Mouse (Mus musculus) stomach, postnatal 0 days (tissue): ENCODE measurements around the gene Mmp23. TPM values are rescaled to one million over a fixed set of nuclear protein-coding genes. Genes with fewer than 3 reads are reported as not detected.
A peak's percentile ranks its signal among the peaks of the same experiment; 100 is the strongest.

Source experiments
- ATAC-seq: fragments of 200-750 bp; cut with Nextera tagmentation; 2 replicates; pipeline ENCODE4 v1.8.0; 2017; ENCODE audit not compliant: low FRiP score, low TSS enrichment
- DNase-seq: peaks from one replicate; pipeline ENCODE4 v3.0.0-alpha.2; 2016; ENCODE audit warnings: low spot score
- H3K27ac ChIP-seq: fragments of 300-500 bp; sonication (generic); replicated peaks from 2 replicates; pipeline ENCODE4 v1.5.1; 2014; ENCODE audit warnings: mild to moderate bottlenecking, control low read depth
- H3K27me3 ChIP-seq: fragments of 300-500 bp; sonication (generic); 2 replicates; pipeline ENCODE4 v1.6.1; 2014; ENCODE audit warnings: low read length; ENCODE audit not compliant: control insufficient read depth, insufficient read depth
- H3K36me3 ChIP-seq: fragments of 300-500 bp; sonication (generic); 2 replicates; pipeline ENCODE4 v1.6.1; 2014; ENCODE audit warnings: low read length, mixed read lengths; ENCODE audit not compliant: control insufficient read depth, insufficient read depth
- H3K4me1 ChIP-seq: fragments of 300-500 bp; sonication (generic); replicated peaks from 2 replicates; pipeline ENCODE4 v1.6.1; 2014; ENCODE audit warnings: antibody characterized with exemption; ENCODE audit not compliant: control insufficient read depth, insufficient read depth
- H3K4me2 ChIP-seq: fragments of 300-500 bp; sonication (generic); replicated peaks from 2 replicates; pipeline ENCODE4 v1.6.1; 2014; ENCODE audit warnings: low read depth, mild to moderate bottlenecking, control low read depth, moderate library complexity
- H3K4me3 ChIP-seq: fragments of 300-500 bp; sonication (generic); 2 replicates; pipeline ENCODE4 v1.5.1; 2014; ENCODE audit warnings: low read depth, low read length, control low read depth
- H3K9ac ChIP-seq: fragments of 300-500 bp; sonication (generic); 2 replicates; pipeline ENCODE4 v1.6.1; 2014; ENCODE audit warnings: mild to moderate bottlenecking, low read length, control low read depth, mixed read lengths
- H3K9me3 ChIP-seq: fragments of 300-500 bp; sonication (generic); 2 replicates; pipeline ENCODE4 v1.6.1; 2016; ENCODE audit warnings: low read length; ENCODE audit not compliant: control insufficient read depth
- CTCF ChIP-seq: IDR thresholded peaks from 2 replicates; pipeline ENCODE4 v1.5.1; 2016; ENCODE audit warnings: antibody characterized with exemption, low read depth, mild to moderate bottlenecking, moderate library complexity
- EP300 ChIP-seq: optimal IDR thresholded peaks from 2 replicates; pipeline ENCODE3; 2016; ENCODE audit warnings: antibody characterized with exemption
- WGBS: fragments of 180-500 bp; shearing (Covaris S2); extraction: QIAGEN DNeasy Blood & Tissue Kit; methylation state at CpG from one replicate; pipeline ENCODE4 v1.1.7; 2014; 5-methylcytosine and 5-hydroxymethylcytosine counted together
- polyA plus RNA-seq: library from polyadenylated mRNA; unstranded; fragments of >200 nt; fragmentation: Nextera tagmentation; extraction: Ambion mirVana; gene quantifications from 2 replicates; pipeline ENCODE4 v1.2.1, GENCODE M21; 2015

The Mmp23 gene
- 87.9 and 89.3 TPM in 2 replicates for polyA plus RNA-seq

DNA sequence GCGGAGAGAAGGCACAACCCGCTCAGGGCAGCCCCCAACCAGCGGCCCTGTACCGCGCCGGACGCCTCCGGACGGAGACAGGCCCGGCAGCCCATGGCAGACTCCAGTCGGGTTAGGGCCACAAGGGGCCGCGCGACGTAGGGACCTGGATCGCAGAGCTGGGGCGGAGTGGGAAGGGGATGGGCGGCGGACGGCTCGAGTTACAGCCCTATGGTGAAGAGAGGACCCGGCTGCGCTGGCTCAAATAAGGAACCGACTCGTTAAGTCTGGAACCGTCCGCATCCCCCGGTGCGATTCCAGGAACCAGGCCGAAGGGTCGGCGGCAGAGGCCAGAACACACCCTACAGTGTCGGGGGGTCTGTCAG is at the start of gene Mmp23:
TSS of gene Mmp23 (minus strand) at position 299 of the 365 bp plus-strand sequence.
- Histone ChIP-seq H3K36me3 (peaks cover 17% of the 10 kb centered on the region; the same call in 1 of the 2 replicates), H3K4me2 (peak within 1 kb of the TSS; percentile 82), H3K27ac (peak within 1 kb of the TSS; percentile 89), H3K27me3 (no peaks in the 10 kb centered on the region), H3K9me3 (no peaks in the 10 kb centered on the region), H3K4me1 (peaks cover 11% of the 10 kb centered on the region), H3K9ac (peak within 1 kb of the TSS; percentile 78), H3K4me3 (peak within 1 kb of the TSS; percentile 50)
- TF ChIP-seq EP300 (no peak), CTCF (peak; percentile 46)
- no peak; the same call in 1 of the 2 replicates for ATAC-seq
- peak; percentile 71 for DNase-seq
- WGBS, result under 1% methylated on average over 33 of the region's 33 CpGs

- Histone ChIP-seq H3K36me3 (no peaks in the 10 kb centered on the region), H3K4me1 (no peaks in the 10 kb centered on the region), H3K27ac (no peak overlapping the region), H3K9ac (no peak overlapping the region), H3K4me3 (no peak overlapping the region), H3K27me3 (no peaks in the 10 kb centered on the region), H3K4me2 (no peak overlapping the region), H3K9me3 (no peaks in the 10 kb centered on the region)
- ATAC-seq (no peak), DNase-seq (no peak)
- TF ChIP-seq CTCF, result peak; percentile 85
- TF ChIP-seq EP300, result no peak
Observed at GRCm38 (mm10) chr4:155700425-155700824, 47.2 kb upstream of the Mmp23 start.

DNA sequence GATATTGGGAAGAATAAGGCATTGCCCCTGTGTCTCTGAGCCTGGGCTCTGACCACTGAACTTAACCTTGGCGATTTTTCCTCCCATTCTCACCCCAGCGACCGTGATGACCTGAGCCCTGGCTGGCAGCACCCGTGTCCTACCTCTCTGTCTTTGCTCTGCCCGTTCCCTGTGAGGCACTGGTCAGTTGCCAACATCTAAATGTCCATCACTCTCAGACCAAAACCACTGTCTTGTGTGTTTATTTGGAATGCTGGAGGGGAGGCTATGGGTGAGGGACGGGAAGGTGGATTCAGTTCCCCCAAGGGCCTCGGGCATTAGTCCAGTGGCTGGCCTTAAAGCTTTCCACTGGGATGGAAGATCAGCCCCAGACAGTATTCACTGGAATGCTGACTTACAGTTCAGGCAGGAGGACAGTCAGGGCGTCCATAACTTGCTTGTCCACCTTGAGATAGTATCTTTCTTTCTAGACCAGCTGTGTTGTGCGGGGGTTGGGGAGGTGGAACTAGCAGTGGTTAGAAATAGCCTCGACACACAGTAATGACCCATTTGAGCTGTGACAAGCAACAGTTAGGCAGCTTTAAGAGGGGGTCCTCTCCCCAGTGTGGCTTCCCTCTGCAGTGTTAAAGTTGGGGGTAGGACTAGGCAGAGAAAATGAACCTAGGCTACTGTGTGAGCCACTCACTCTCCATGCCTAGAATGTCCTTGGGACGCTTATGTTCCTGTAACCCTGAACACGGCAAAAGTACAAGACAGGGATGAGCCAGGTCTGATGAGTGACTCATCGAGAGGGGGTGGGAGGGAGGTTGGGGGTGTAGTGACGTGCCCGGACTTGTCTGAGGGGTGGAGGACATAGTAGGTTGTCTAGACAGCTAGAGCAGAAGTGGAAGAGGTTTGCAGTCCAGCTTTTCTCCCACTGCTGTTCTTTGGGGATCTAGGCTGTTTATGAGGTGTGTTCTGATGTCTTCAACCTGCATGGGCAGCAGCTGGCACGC is 43.4 kb upstream of the Mmp23 start:
- ATAC-seq (no peak), DNase-seq (no peak)
- H3K27me3 ChIP-seq, result no peaks in the 10 kb centered on the region
- TF ChIP-seq EP300 (no peak), CTCF (no peak)
- peaks cover 5% of the 10 kb centered on the region for H3K4me1 ChIP-seq
- no peak overlapping the region for H3K9ac ChIP-seq
- H3K4me3 ChIP-seq, result no peak overlapping the region
- no peak overlapping the region for H3K27ac ChIP-seq
- H3K36me3 ChIP-seq, result no peaks in the 10 kb centered on the region
- WGBS, result 63% methylated on average over 16 of the region's 16 CpGs
- no peak overlapping the region for H3K4me2 ChIP-seq
- no peaks in the 10 kb centered on the region for H3K9me3 ChIP-seq

- WGBS, result 77% methylated on average over 4 of the region's 4 CpGs
Observed at GRCm38 (mm10) chr4:155695531-155696062, 42.4 kb upstream of the Mmp23 start.

DNA sequence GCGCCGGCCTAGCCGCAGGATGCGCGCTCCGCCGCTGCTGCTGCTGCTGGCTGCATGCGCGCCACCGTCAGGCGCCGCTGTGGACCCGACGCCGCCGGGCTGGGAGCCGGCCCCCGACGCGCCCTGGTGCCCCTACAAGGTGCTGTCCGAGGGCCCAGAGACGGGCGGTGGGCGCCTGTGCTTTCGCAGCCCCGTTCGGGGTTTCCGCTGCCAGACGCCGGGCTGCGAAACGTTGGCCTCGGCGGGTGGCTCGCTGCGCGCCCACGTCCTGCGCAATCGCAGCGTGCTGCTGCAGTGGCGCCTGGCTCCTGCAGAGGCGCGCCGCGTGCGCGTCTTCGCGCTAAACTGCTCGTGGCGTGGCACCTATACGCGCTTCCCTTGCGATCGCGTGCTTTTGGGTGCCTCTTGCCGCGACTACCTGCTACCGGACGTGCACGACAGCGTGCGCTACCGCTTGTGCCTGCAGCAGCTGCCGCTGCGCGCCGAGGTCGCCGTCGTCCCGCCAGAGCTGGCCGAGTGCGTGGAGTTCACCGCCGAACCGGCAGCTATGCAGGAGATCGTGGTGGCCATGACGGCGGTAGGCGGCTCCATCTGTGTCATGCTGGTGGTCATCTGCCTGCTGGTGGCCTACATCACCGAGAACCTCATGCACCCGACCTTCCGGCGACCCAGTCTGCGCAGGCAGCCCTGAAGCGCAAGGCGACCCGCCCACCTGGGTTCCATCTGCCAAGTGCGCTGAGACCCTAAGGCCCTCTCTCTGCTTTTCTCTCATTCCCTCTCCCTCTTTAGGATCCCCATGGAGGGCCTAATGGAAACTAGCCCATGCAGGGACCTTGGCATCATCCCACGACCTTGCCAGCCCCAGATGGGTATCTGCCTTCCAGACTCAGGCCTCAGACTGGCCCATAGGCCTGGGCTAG is 41.6 kb upstream of the Mmp23 start:
- WGBS, result 1% methylated on average over 82 of the region's 92 CpGs
- Histone ChIP-seq H3K9me3 (no peaks in the 10 kb centered on the region), H3K27ac (peak overlapping the region; percentile 65), H3K9ac (peak overlapping the region; percentile 78), H3K27me3 (no peaks in the 10 kb centered on the region), H3K4me2 (peak overlapping the region; percentile 89), H3K4me1 (peaks cover 5% of the 10 kb centered on the region), H3K36me3 (no peaks in the 10 kb centered on the region), H3K4me3 (peak overlapping the region; percentile 63)
- ATAC-seq, result peak; percentile 73
- peak; percentile 74 for DNase-seq
- peak; percentile 62 for TF ChIP-seq CTCF
- no peak for TF ChIP-seq EP300

More at GRCm38 (mm10) chr4:155695531-155696062, 42.4 kb upstream of the Mmp23 start:
- DNase-seq (no peak), ATAC-seq (no peak)
- Histone ChIP-seq H3K27ac (no peak overlapping the region), H3K4me3 (no peak overlapping the region), H3K9me3 (no peaks in the 10 kb centered on the region), H3K36me3 (no peaks in the 10 kb centered on the region), H3K9ac (no peak overlapping the region), H3K4me1 (peaks cover 5% of the 10 kb centered on the region), H3K27me3 (no peaks in the 10 kb centered on the region), H3K4me2 (peak overlapping the region; percentile 89)
- no peak for TF ChIP-seq EP300
- no peak for TF ChIP-seq CTCF
